Mouse (Mus musculus) forebrain, embryonic 15.5 days (tissue): ENCODE data around the gene Hp. TPM values are rescaled to one million over a fixed set of nuclear protein-coding genes. Genes with fewer than 3 reads are reported as not detected.

Experiments
- ATAC-seq: fragments of 200-750 bp; cut with Nextera tagmentation; replicated peaks from 2 replicates; pipeline ENCODE4 v1.8.0; 2017; ENCODE audit warnings: mild to moderate bottlenecking, moderate TSS enrichment, moderate library complexity
- H3K27ac ChIP-seq: fragments of 300-500 bp; sonication (generic); replicated peaks from 2 replicates; pipeline ENCODE4 v1.5.1; 2015; ENCODE audit warnings: mild to moderate bottlenecking, inconsistent platforms
- H3K27me3 ChIP-seq: fragments of 300-500 bp; sonication (generic); 2 replicates; pipeline ENCODE4 v1.6.1; 2015; ENCODE audit warnings: inconsistent platforms
- H3K36me3 ChIP-seq: fragments of 300-500 bp; sonication (generic); 2 replicates; pipeline ENCODE4 v1.6.1; 2015; ENCODE audit warnings: mild to moderate bottlenecking, inconsistent platforms
- H3K4me1 ChIP-seq: fragments of 300-500 bp; sonication (generic); 2 replicates; pipeline ENCODE4 v1.6.1; 2015; ENCODE audit warnings: inconsistent platforms
- H3K4me2 ChIP-seq: fragments of 300-500 bp; sonication (generic); replicated peaks from 2 replicates; pipeline ENCODE4 v1.6.1; 2015; ENCODE audit warnings: mild to moderate bottlenecking, inconsistent platforms
- H3K4me3 ChIP-seq: fragments of 300-500 bp; sonication (generic); 2 replicates; pipeline ENCODE4 v1.5.1; 2015; ENCODE audit warnings: mild to moderate bottlenecking, inconsistent platforms
- H3K9ac ChIP-seq: fragments of 300-500 bp; sonication (generic); replicated peaks from 2 replicates; pipeline ENCODE4 v1.6.1; 2015; ENCODE audit warnings: mild to moderate bottlenecking, inconsistent platforms
- H3K9me3 ChIP-seq: fragments of 300-500 bp; sonication (generic); 2 replicates; pipeline ENCODE4 v1.6.1; 2016; ENCODE audit warnings: inconsistent platforms
- WGBS: fragments of 180-500 bp; shearing (Covaris S2); methylation state at CpG from one replicate; pipeline ENCODE4 v1.1.7; 2015; ENCODE audit warnings: mixed read lengths; 5-methylcytosine and 5-hydroxymethylcytosine counted together
- polyA plus RNA-seq: library from polyadenylated mRNA; unstranded; fragments of >200 nt; fragmentation: Nextera tagmentation; extraction: Ambion mirVana; gene quantifications from 2 replicates; pipeline ENCODE4 v1.2.1, GENCODE M21; 2015

Hp gene
- polyA plus RNA-seq, 1 experiment from 2014 or later = 0.14 TPM

GRCm38 (mm10) chr8:109544049-109544448, 34.9 kb downstream of the Hp start:
- Histone ChIP-seq H3K9me3 (no peaks in the 10 kb centered on the region), H3K4me1 (no peaks in the 10 kb centered on the region), H3K9ac (no peak overlapping the region), H3K4me2 (no peak overlapping the region), H3K27ac (no peak overlapping the region), H3K4me3 (no peak overlapping the region), H3K36me3 (peaks cover 28% of the 10 kb centered on the region), H3K27me3 (no peaks in the 10 kb centered on the region)
- no peak for ATAC-seq
- WGBS = 40% methylated on average over 3 of the region's 3 CpGs

GRCm38 (mm10) chr8:109542748-109543519, 36.0 kb downstream of the Hp start:
- ATAC-seq = no peak
- 85% methylated on average over 8 of the region's 8 CpGs for WGBS
- Histone ChIP-seq H3K9me3 (no peaks in the 10 kb centered on the region), H3K9ac (no peak overlapping the region), H3K4me1 (no peaks in the 10 kb centered on the region), H3K36me3 (peaks cover 18% of the 10 kb centered on the region), H3K4me3 (no peak overlapping the region), H3K27ac (no peak overlapping the region), H3K4me2 (no peak overlapping the region), H3K27me3 (no peaks in the 10 kb centered on the region)

GRCm38 (mm10) chr8:109542165-109542564, 36.8 kb downstream of the Hp start:
- no peaks in the 10 kb centered on the region for H3K9me3 ChIP-seq
- no peak overlapping the region for H3K9ac ChIP-seq
- no peak overlapping the region for H3K27ac ChIP-seq
- H3K27me3 ChIP-seq = no peaks in the 10 kb centered on the region
- H3K4me2 ChIP-seq = no peak overlapping the region
- 71% methylated on average over 5 of the region's 5 CpGs for WGBS
- no peaks in the 10 kb centered on the region for H3K4me1 ChIP-seq
- ATAC-seq = no peak
- peaks cover 10% of the 10 kb centered on the region for H3K36me3 ChIP-seq
- no peak overlapping the region for H3K4me3 ChIP-seq

- H3K27me3 ChIP-seq = no peaks in the 10 kb centered on the region
- no peaks in the 10 kb centered on the region for H3K9me3 ChIP-seq
- no peak overlapping the region for H3K9ac ChIP-seq
- ATAC-seq = peak; percentile 75
- H3K36me3 ChIP-seq = no peaks in the 10 kb centered on the region
- peaks cover 6% of the 10 kb centered on the region; the same call in 1 of the 2 replicates for H3K4me1 ChIP-seq
- WGBS = 4% methylated on average over 5 of the region's 5 CpGs
- no peak overlapping the region for H3K27ac ChIP-seq
- no peak overlapping the region for H3K4me3 ChIP-seq
- no peak overlapping the region for H3K4me2 ChIP-seq
Observed at GRCm38 (mm10) chr8:109536703-109537102, 42.3 kb downstream of the Hp start.

GRCm38 (mm10) chr8:109535140-109535990, 43.6 kb downstream of the Hp start:
- Histone ChIP-seq H3K27ac (no peak overlapping the region), H3K27me3 (no peaks in the 10 kb centered on the region), H3K9me3 (no peaks in the 10 kb centered on the region), H3K4me2 (no peak overlapping the region), H3K9ac (no peak overlapping the region), H3K4me1 (peaks cover 6% of the 10 kb centered on the region; the same call in 1 of the 2 replicates), H3K4me3 (no peak overlapping the region), H3K36me3 (no peaks in the 10 kb centered on the region)
- 88% methylated on average over 19 of the region's 19 CpGs for WGBS
- ATAC-seq = no peak

Other genes starting within 250 kb of the Hp start
- 0.11 and 0.29 TPM in 2 replicates for gene Pmfbp1, start 85.1 kb downstream of the Hp start, polyA plus RNA-seq
- 23.9 and 24.0 TPM in 2 replicates for gene Dhx38, start 13.3 kb downstream of the Hp start, polyA plus RNA-seq
- 27.3 and 29.2 TPM in 2 replicates for gene Txnl4b, start 13.3 kb downstream of the Hp start, polyA plus RNA-seq
- 35.3 and 41.4 TPM in 2 replicates for gene Dhodh, start 29.5 kb upstream of the Hp start, polyA plus RNA-seq
- 0.08 TPM in 1 of 2 replicates, not detected in the other for gene Pkd1l3, start 35.3 kb upstream of the Hp start, polyA plus RNA-seq
- gene Ist1, start 114.1 kb upstream of the Hp start, polyA plus RNA-seq = 177 and 181 TPM in 2 replicates
- 85.6 and 94.3 TPM in 2 replicates for gene Zfp821, start 126.4 kb upstream of the Hp start, polyA plus RNA-seq
- 4.3 and 4.6 TPM in 2 replicates for gene Atxn1l, start 158.6 kb upstream of the Hp start, polyA plus RNA-seq
- gene Ap1g1, start 199.4 kb upstream of the Hp start, polyA plus RNA-seq = 50.4 and 51.8 TPM in 2 replicates